Mouse (Mus musculus) heart, embryonic 13.5 days (tissue): ENCODE results near the gene Gpc6. TPM values are rescaled to one million over a fixed set of nuclear protein-coding genes. Genes with fewer than 3 reads are reported as not detected.

Experiments
- ATAC-seq: fragments of 200-750 bp; cut with Nextera tagmentation; 2 replicates; pipeline ENCODE4 v1.8.0; 2017; ENCODE audit warnings: moderate TSS enrichment; ENCODE audit not compliant: insufficient number of reproducible peaks, low FRiP score, low TSS enrichment; ENCODE audit errors: extremely low read depth
- H3K27ac ChIP-seq: fragments of 300-500 bp; sonication (generic); replicated peaks from 2 replicates; pipeline ENCODE4 v1.5.1; 2015; ENCODE audit warnings: moderate library complexity, mild to moderate bottlenecking, inconsistent platforms
- H3K27me3 ChIP-seq: fragments of 300-500 bp; sonication (generic); replicated peaks from 2 replicates; pipeline ENCODE4 v1.6.1; 2015; ENCODE audit warnings: mild to moderate bottlenecking, inconsistent platforms
- H3K36me3 ChIP-seq: fragments of 300-500 bp; sonication (generic); 2 replicates; pipeline ENCODE4 v1.6.1; 2015; ENCODE audit warnings: mild to moderate bottlenecking, inconsistent platforms
- H3K4me1 ChIP-seq: fragments of 300-500 bp; sonication (generic); 2 replicates; pipeline ENCODE4 v1.6.1; 2015; ENCODE audit warnings: inconsistent platforms
- H3K4me2 ChIP-seq: fragments of 300-500 bp; sonication (generic); 2 replicates; pipeline ENCODE4 v1.6.1; 2015; ENCODE audit warnings: inconsistent platforms, mild to moderate bottlenecking, moderate library complexity
- H3K4me3 ChIP-seq: fragments of 300-500 bp; sonication (generic); 2 replicates; pipeline ENCODE4 v1.5.1; 2015; ENCODE audit warnings: moderate library complexity, mild to moderate bottlenecking, inconsistent platforms
- H3K9ac ChIP-seq: fragments of 300-500 bp; sonication (generic); 2 replicates; pipeline ENCODE4 v1.6.1; 2015; ENCODE audit warnings: inconsistent platforms, mild to moderate bottlenecking, moderate library complexity
- H3K9me3 ChIP-seq: fragments of 300-500 bp; sonication (generic); 2 replicates; pipeline ENCODE4 v1.6.1; 2016; ENCODE audit warnings: inconsistent platforms
- WGBS: fragments of 180-500 bp; shearing (Covaris S2); methylation state at CpG from one replicate; pipeline ENCODE4 v1.1.7; 2015; ENCODE audit warnings: mixed read lengths; 5-methylcytosine and 5-hydroxymethylcytosine counted together
- polyA plus RNA-seq: library from polyadenylated mRNA; unstranded; fragments of >200 nt; fragmentation: Nextera tagmentation; extraction: Ambion mirVana; gene quantifications from 2 replicates; pipeline ENCODE4 v1.2.1, GENCODE M21; 2015

Gene Gpc6
- polyA plus RNA-seq, 1 experiment from 2014 or later, result 13.1 TPM

DNA sequence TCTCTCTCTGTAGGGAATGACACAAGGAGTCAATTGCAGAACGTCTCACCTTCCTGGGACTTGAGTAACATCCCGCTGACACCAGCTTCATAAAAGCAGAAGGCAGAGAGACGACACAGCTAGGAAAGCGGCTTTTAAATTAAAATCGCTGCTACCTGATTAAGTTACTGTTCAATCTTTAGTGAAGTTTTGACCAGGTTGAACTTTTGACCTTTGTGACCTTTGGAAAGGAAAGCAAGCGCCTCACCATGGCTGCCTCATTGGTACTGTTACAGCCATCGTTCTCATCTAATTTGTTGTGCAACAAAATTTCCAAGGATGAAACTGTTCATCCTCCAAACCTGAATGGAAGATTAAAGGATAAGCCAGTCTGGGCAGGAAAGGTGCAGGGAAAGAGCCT lies 830.1 kb downstream of the Gpc6 start:
- Histone ChIP-seq H3K4me3 (no peak overlapping the region), H3K9me3 (peaks cover 5% of the 10 kb centered on the region), H3K27ac (no peak overlapping the region), H3K27me3 (no peaks in the 10 kb centered on the region), H3K36me3 (no peaks in the 10 kb centered on the region), H3K4me1 (no peaks in the 10 kb centered on the region), H3K4me2 (no peak overlapping the region), H3K9ac (no peak overlapping the region)
- 86% methylated on average over 7 of the region's 7 CpGs for WGBS
- no peak for ATAC-seq

DNA sequence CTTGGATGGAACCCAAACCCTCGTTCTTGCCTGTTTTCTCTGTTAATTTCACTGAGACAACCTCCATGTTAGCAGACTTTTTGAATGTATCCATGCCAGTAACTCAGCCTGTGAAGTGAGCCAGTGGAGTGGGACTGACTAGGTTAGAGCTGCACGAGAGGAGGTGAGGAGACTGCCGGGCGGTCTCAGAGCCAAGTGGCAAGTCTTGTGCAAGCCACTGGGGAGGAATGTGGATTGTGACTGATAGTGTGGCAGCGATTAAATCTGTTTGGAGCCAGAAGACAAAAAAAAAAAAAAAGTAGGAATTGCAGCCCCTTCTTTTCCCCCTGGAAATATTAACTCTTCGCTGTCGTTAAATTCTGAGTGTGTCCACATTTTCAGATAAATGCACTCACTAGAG lies 831.4 kb downstream of the Gpc6 start:
- Histone ChIP-seq H3K4me3 (no peak overlapping the region), H3K36me3 (no peaks in the 10 kb centered on the region), H3K27me3 (no peaks in the 10 kb centered on the region), H3K9me3 (no peaks in the 10 kb centered on the region), H3K4me2 (no peak overlapping the region), H3K27ac (no peak overlapping the region), H3K9ac (no peak overlapping the region), H3K4me1 (no peaks in the 10 kb centered on the region)
- WGBS, result 65% methylated on average over 7 of the region's 7 CpGs
- ATAC-seq, result no peak

DNA sequence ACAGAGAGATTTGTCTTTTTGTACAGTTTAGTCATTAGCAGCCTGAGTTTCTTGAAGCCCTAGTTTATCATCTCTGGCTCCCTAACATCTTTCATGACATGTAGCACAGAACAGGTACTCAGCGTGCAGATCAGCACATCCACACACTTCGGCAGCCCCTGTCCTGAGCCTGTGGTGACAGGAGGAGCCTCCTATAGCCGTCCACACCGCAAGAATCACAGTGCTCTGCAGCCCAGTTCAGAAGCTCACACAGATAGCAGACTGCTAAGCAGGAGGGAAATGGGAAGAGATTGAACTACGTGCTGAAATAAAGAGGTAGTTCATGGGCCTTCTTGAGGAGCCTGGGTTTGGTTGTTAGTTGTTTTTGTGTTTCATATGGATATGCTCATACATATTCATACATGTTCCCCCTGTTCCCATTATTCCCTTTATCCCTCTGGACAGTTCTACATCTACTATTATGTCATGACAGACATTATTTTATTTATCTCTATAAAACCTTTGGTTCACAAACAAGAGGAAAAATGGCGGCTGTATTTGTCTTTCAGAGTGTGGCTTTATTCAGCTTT lies 832.8 kb downstream of the Gpc6 start:
- H3K27me3 ChIP-seq, result no peaks in the 10 kb centered on the region
- no peaks in the 10 kb centered on the region for H3K9me3 ChIP-seq
- H3K36me3 ChIP-seq, result no peaks in the 10 kb centered on the region
- no peaks in the 10 kb centered on the region for H3K4me1 ChIP-seq
- H3K4me3 ChIP-seq, result no peak overlapping the region
- no peak overlapping the region for H3K27ac ChIP-seq
- H3K9ac ChIP-seq, result no peak overlapping the region
- ATAC-seq, result no peak
- WGBS, result 58% methylated on average over 6 of the region's 6 CpGs
- no peak overlapping the region for H3K4me2 ChIP-seq

DNA sequence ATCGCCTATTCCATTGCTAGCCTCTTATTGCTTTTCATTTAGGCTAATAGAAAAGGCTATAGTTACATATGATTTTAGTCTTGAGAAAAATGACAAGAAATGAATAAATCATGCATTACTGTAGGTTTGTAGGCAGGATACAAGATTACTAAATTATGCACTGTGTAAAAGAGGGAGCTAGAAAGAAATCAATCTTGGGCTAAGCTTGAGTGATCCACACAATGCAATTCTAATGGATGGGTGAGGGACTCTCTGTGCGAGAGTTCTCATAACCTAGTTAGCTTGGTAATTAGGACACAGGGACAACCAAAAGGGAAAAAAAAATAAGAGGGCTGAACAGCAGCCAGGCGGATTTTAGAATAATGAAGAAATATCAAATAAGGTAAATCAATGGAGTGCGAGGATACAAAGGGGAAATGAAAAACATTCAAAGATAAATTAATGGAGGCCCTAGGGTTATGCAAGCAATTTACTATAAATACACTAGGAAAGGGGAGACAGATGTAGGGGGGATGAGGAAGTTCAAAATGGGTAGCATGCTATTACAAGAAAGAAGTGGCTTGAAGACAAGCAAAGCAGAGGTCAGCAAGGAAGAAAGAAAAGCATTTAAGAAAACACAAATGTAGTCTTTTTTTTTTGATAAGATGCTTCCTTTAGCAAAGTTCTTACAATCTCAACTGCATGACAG lies 835.9 kb downstream of the Gpc6 start:
- no peaks in the 10 kb centered on the region for H3K27me3 ChIP-seq
- H3K4me1 ChIP-seq, result 0 out of 2 replicates have a peak, but pooled peaks cover 4% of the 10 kb centered on the region
- H3K4me2 ChIP-seq, result no peak overlapping the region
- WGBS, result 73% methylated on average over 4 of the region's 4 CpGs
- no peaks in the 10 kb centered on the region for H3K36me3 ChIP-seq
- no peaks in the 10 kb centered on the region for H3K9me3 ChIP-seq
- no peak overlapping the region for H3K4me3 ChIP-seq
- no peak overlapping the region for H3K27ac ChIP-seq
- ATAC-seq, result no peak
- no peak overlapping the region for H3K9ac ChIP-seq

DNA sequence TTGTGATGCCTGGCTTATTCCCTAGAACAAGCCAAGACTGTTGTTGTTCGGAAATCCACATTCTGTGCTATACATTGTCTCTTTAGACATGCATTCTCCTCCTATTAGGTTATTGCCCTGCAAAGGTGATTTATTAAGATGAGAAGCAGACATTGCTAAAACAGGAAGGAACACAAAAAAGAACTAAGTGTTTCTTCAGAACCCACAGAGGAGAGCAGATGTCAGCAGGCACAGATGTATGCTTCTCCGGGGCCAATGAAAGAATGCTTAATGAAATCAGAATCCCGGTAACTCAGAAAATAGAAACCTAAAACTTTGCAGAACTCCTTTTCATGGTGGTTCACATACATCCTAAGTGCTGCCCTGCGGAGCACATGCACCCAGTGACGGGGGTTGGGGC lies 837.8 kb downstream of the Gpc6 start:
- Histone ChIP-seq H3K27ac (no peak overlapping the region), H3K27me3 (no peaks in the 10 kb centered on the region), H3K9me3 (no peaks in the 10 kb centered on the region), H3K4me3 (no peak overlapping the region), H3K9ac (no peak overlapping the region), H3K4me2 (no peak overlapping the region), H3K4me1 (0 out of 2 replicates have a peak, but pooled peaks cover 7% of the 10 kb centered on the region), H3K36me3 (no peaks in the 10 kb centered on the region)
- ATAC-seq, result no peak
- WGBS, result 86% methylated on average over 5 of the region's 5 CpGs

DNA sequence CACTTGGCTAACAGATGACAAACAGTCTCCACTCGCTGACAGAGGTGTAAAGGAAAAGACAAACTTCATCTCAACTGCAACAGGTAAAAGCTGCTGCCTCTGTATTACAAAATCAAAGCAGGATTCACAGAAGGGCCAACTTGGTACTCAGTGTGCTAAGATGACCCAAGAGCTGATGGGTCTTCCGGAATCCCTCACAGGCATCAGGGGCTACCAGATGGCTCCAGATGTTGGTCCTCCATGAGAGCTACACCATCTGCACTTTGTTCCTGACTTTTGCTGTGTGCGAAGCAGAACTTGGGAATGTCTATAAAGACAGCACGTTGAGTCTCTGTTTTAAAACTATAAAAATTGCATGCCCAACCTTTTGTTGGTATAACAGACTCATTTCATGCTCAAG lies 842.7 kb downstream of the Gpc6 start:
- Histone ChIP-seq H3K4me1 (0 out of 2 replicates have a peak, but pooled peaks cover 7% of the 10 kb centered on the region), H3K9me3 (no peaks in the 10 kb centered on the region), H3K27me3 (no peaks in the 10 kb centered on the region), H3K4me3 (no peak overlapping the region), H3K4me2 (no peak overlapping the region), H3K9ac (no peak overlapping the region), H3K36me3 (no peaks in the 10 kb centered on the region), H3K27ac (no peak overlapping the region)
- ATAC-seq, result no peak
- WGBS, result 67% methylated on average over 4 of the region's 4 CpGs

DNA sequence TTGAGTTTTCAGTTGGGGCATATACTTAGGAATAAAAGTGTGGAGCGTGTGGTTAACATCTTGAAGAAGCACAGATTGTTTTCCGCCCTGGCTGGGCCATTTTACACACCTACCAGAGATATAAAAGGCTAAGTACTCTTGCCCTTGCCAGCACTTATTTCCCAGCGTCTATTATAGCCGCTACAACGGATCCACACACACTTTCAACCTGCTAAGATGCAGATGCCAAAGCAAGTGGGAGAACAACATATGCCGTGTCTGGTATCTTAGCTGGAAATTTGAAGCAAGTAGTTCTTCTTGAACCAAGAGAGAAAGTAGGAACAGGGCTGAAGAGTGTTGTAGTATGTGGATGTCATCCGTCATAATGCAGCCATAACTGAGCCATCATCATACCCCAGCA lies 843.6 kb downstream of the Gpc6 start:
- no peak overlapping the region for H3K9ac ChIP-seq
- H3K4me2 ChIP-seq, result no peak overlapping the region
- H3K27ac ChIP-seq, result no peak overlapping the region
- no peaks in the 10 kb centered on the region for H3K9me3 ChIP-seq
- no peak overlapping the region for H3K4me3 ChIP-seq
- no peaks in the 10 kb centered on the region for H3K36me3 ChIP-seq
- ATAC-seq, result no peak
- no peaks in the 10 kb centered on the region for H3K27me3 ChIP-seq
- 76% methylated on average over 7 of the region's 7 CpGs for WGBS
- 0 out of 2 replicates have a peak, but pooled peaks cover 4% of the 10 kb centered on the region for H3K4me1 ChIP-seq

DNA sequence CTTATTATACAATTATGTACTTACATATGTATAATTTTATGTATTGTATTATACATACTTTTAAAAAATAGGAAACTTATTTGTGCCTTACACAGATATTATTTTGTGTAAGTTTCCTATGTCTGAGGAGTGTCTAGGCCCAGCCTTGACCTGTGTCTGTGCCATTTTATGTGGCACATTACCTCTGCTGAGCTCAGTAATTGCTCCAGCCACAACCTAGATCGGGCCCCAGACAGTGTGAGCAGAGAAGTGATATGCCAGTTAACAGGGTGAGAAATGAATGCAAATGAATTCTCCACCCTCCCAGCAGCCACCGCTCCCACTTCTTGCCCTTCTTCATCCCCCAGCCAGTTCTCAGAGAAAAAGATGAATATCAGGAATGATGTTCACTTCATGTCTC lies 848.3 kb downstream of the Gpc6 start:
- WGBS, result 63% methylated on average over 2 of the region's 2 CpGs
- no peaks in the 10 kb centered on the region for H3K9me3 ChIP-seq
- no peak overlapping the region for H3K4me2 ChIP-seq
- H3K27me3 ChIP-seq, result no peaks in the 10 kb centered on the region
- no peak overlapping the region for H3K27ac ChIP-seq
- H3K4me1 ChIP-seq, result no peaks in the 10 kb centered on the region
- no peak overlapping the region for H3K4me3 ChIP-seq
- no peaks in the 10 kb centered on the region for H3K36me3 ChIP-seq
- ATAC-seq, result no peak
- H3K9ac ChIP-seq, result no peak overlapping the region

DNA sequence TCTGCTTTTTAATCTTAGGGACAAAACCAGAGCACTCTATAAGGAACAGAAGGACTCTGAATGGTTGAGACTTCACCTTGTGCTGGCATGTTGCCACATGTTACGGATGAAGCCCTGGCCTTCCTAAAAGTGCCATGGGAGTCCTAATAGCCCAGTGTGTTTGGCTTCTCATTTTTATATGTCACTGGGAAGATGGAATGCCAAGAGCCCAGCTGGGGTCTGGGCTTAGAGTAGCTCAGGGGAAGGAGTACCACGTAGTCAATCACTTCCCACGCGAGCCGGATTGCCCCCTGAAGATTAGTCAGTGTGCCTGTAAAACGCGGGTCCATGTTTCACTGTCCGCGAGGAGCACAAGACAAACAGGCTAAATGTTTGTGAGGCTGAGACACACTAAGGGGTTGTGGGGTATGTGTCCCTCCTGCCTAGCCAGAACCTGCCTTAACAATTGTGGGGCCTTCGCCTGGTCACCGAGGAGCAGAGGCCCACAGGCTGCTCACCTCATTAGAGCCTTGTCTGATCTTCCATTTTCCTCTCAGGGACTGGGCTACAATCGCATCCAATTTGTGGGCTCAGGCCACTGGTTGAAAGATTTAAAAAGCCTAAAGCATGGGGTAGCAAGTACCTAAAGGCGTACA lies 852.9 kb downstream of the Gpc6 start:
- no peaks in the 10 kb centered on the region for H3K4me1 ChIP-seq
- WGBS, result 85% methylated on average over 13 of the region's 13 CpGs
- H3K9ac ChIP-seq, result no peak overlapping the region
- H3K27ac ChIP-seq, result no peak overlapping the region
- no peak overlapping the region for H3K4me2 ChIP-seq
- H3K4me3 ChIP-seq, result no peak overlapping the region
- H3K27me3 ChIP-seq, result no peaks in the 10 kb centered on the region
- no peaks in the 10 kb centered on the region for H3K36me3 ChIP-seq
- H3K9me3 ChIP-seq, result no peaks in the 10 kb centered on the region
- ATAC-seq, result no peak

DNA sequence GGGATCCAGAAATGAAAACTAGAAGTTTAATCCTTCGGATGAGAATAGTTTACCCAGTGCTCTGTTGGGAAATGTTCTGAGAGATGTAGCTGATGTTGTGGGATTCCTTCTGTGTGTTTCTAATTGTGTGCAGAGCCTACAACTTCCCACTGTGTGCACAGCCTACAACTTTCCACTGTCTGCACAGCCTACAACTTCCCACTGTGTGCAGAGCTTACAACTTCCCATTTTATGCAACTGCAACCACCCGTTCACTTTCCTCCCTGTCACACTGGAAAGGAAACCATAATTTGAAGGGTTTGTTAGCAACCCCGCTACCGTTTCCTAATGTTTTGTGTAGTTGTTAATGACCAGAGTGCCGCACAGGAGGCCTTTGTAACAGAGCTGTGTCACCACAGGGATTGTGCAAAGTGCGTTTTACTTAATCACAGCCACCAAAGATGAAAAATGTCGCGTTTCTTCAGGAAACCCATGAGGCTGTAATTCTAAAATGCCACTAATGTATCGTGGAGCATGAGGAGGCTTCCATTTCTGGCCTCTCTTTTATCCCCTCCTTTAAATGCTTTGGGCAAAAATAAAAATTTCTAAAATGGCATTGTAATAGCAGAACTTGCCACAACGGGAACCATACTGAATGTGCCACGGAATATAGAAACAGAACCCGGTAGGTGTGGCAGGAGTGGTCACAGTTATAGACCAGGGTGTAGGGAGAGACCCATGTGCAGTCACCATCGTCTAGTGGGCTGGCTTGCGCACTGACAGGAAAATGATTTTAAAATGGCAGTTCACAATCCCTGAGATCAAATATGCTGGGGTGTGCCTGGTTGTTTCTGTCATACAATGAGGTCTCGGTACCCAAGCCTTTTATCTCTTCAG lies 853.7 kb downstream of the Gpc6 start:
- Histone ChIP-seq H3K9ac (no peak overlapping the region), H3K9me3 (no peaks in the 10 kb centered on the region), H3K27me3 (no peaks in the 10 kb centered on the region), H3K36me3 (no peaks in the 10 kb centered on the region), H3K4me2 (no peak overlapping the region), H3K4me1 (no peaks in the 10 kb centered on the region), H3K27ac (no peak overlapping the region), H3K4me3 (no peak overlapping the region)
- WGBS, result 82% methylated on average over 15 of the region's 15 CpGs
- no peak for ATAC-seq

DNA sequence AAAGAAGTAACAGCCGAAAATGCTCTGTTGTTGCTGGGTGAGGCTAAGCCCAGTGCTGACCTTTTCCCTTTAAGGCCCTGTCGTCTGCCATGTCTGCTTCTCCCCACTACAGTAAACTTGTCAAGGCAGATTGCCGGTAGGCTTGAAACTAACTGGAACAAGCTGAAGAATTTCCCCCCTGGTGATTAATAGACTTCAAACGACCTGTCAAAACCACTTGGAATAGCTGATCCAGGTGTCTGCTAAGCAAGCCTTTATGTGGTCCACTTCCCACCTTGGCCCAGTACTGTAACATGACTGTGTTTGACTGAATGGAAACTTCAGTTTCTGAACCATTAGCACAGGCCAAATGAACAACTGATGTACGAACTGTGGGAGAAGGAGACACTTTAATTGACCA lies 856.6 kb downstream of the Gpc6 start:
- no peaks in the 10 kb centered on the region for H3K4me1 ChIP-seq
- H3K9me3 ChIP-seq, result no peaks in the 10 kb centered on the region
- no peak overlapping the region for H3K9ac ChIP-seq
- H3K4me2 ChIP-seq, result no peak overlapping the region
- no peak overlapping the region for H3K4me3 ChIP-seq
- no peaks in the 10 kb centered on the region; the same call in 1 of the 2 replicates for H3K27me3 ChIP-seq
- ATAC-seq, result no peak
- no peaks in the 10 kb centered on the region for H3K36me3 ChIP-seq
- H3K27ac ChIP-seq, result no peak overlapping the region
- WGBS, result 58% methylated on average over 5 of the region's 5 CpGs
